Mouse (Mus musculus) lung, postnatal 4 days (tissue): ENCODE results near the gene Rbpj.
"Not testable (repeated sequence)": the region's sequence is repeated elsewhere in the genome, so short reads cannot be mapped to it uniquely, and the experiment has no call there.

Experiments
- DNase-seq, 2 experiments: peaks; one replicate each; pipeline ENCODE4 v3.0.0; 2021

Rbpj gene

DNA sequence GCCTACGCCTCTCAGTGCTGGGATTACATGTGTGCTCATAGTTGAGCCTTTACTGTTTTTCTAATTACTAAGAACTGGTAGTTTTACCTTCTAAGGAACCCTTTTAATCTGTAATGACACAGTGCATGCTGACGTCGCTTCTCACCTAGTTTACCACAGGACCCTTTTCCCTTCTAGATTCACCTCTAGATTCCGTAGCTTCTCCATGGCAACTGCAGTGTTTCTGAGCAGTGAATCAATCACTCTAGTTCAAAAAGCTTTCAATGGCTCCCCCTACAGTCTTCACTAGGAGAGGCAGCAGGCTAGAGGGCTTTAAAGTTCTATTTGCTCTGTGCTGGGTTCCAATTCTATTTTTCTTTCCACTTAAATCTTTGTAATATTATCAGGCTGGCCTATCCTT lies 128.3 kb downstream of the Rbpj start:
- peak in 1 of 2 experiments; percentile 49 for DNase-seq

DNA sequence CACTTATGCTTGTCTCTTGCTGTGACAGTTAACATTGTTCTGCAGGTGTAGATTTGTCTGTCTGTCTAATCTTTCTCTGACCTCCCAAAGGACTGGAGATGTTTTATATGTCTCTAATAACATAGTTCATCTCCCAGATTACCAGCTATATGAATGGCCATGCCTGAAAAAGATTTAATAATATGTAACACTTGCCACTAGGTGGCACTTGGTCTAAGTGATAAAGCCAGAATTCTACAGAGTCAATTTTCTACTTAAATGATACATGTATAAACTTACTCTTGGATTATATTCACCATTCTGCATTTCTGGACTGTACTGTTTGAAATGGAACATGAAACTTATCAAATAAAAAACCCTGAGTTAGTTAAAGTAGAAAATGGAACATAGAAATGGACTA lies 132.6 kb downstream of the Rbpj start:
- no peak for DNase-seq

DNA sequence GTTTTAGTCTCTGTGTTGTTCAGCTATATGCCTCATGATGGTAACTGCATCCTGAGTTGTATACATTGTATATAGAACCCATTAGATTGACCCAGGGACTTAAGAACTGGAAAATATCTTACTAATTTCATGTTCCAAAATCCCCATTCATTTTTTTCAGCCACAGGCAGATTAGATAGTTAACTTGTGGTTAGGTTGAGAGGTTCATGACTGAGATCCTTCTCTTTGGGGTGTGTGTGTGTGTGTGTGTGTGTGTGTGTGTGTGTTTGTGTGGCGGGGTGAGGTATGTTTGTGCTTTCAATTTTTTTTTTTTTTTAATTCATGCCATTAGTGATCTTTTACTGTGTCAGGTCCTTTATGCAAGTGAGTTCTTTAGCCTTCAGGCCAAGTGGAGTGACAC lies 133.2 kb downstream of the Rbpj start:
- DNase-seq: no peak

DNA sequence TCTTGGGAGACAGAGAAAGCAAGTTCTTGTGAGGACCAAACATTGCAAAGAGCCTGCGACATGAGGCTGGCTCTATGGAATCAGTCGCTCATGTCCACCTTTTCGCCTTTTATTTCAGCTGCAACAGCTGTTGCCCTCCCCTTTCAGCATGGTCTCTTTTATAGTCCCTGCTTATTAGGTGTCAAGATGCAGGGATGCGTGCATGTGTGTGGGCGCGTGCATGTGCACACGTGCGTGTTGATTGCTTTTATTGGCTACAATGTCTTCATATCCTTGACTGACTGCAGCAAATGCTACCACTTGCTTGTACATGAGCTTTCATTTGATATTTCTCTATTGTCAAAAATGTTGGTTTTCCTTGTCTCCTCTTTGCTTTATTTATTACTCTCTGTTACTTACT lies 136.2 kb downstream of the Rbpj start:
- DNase-seq: no peak

DNA sequence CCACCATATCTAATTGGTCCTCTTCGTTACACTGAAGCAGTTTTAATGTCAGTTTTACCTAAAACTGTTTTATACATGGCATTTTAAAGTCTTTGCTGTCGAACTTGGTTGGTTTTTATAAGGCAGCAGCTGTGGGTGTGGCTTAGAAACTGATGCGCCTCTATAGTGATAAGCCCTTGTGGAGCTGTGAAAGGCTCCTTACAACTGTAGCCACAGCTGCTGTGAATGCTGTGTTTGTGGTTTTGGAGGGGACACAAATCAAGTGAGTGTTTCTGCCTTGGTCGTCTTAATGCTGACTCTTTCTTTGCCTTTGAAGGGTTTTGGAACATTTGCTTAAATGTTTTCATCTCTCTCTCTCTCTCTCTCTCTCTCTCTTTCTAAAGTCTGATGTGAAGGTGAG lies 139.5 kb downstream of the Rbpj start:
- DNase-seq: no peak

DNA sequence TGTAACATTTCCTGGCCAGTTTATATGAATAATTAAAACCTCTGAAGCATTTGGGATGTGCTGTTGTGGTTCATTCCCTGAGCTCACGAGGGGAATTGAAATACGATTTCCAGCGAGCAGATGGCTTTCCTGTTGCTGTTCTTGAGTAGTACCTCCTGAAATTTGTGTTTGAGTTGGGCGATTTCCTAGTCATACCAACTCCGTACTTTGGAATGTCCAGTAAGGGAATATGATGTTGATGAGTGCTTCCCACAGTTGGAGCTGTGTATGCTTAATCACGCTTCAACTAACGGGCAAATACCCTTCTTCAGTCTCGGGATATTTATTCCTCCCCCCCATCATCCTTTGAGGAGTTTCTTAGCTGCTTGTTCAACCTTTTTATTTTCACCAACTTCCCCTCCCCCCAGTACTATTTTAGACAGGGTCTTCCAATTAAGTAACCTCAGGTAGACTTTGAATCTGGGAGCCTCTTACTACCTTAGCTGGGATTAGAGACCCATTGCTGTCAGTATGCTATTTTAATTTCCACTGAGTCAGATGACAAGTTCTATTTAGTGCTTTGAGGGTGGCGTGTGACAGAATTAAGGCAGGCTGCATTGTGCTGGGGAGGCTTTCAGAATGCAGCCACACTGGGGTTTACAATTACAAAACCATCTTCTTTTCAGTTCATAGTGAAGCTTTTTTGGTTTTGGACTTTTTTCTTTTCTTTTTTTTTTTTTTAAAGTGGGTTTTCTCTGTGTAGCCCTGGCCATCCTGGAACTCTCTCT lies 141.5 kb downstream of the Rbpj start:
- DNase-seq: no peak

DNA sequence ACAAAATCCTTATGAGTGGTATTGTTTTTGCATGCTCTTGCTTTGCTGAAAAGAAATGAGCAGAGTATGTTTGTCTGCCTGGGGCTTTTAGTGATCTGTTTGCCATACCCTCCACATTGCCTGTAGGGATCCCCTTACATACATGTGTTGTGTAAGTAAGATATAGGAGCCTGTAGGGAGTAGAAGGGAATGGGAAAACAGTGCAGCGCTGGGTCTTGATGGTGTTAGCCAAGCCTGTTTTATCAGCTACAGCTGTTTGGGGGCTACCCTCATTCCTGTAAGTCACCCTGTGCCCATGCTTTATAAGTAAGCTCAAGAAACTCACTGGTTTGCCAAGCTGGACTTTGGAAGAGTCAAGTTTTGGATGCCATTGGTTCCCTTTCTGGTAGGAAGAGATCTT lies 152.9 kb downstream of the Rbpj start:
- no peak for DNase-seq

DNA sequence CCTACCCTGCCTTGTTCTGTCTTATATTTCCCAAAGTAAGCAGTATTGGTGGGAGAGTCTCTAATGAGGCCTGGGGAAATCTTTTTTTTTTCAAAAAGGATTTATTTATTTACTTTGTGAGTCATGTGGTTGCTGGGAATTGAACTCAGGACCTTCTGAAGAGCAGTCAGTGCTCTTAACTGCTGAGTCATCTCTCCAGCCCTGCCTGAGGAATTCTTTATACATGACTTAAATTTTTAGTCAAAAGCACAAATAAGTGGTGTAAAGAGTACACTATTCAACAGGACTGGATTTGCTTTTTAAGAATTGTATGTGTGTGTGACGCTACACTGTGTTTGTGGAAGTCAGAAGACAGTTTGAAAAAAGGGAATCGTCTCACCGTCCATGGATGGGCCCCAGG lies 166.1 kb downstream of the Rbpj start:
- no peak for DNase-seq

DNA sequence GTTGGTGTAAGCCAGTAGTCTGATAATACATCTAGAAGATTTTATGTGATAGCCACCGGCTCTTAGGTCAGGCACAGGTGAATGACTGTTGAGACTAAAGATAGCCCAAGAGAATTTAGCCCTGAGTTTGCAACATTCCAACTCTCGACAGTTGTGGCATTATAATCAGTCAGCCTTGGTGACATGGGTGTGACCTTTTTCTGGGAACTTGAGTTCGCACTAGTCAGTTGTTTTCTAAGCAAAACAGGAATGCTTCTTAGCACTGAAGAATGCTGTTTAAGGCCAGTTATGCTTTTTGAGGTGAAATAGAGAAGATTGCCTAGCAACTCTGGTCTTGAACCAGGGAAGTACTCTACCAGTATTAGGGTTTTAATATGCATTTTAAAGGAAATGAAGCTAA lies 170.8 kb downstream of the Rbpj start:
- no peak for DNase-seq

DNA sequence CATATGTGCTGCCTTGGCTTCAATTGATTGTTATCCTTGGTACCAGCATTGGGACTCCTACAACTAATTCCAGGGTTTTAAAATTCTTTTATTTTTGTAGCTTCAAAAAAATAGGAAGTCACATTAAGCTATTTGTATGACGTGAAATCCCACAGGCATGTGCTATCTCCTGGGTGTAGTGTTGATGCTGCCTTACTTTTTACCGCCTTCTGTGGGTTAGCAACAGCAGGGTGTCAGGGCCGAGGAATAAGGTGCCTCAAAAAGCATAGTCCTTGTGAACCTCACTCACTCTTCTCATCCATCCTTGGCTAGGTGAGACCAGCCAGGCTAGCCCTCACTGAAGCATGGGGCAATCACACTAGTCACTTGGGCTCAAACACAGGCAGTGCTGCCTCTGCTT lies 171.3 kb downstream of the Rbpj start:
- no peak for DNase-seq

DNA sequence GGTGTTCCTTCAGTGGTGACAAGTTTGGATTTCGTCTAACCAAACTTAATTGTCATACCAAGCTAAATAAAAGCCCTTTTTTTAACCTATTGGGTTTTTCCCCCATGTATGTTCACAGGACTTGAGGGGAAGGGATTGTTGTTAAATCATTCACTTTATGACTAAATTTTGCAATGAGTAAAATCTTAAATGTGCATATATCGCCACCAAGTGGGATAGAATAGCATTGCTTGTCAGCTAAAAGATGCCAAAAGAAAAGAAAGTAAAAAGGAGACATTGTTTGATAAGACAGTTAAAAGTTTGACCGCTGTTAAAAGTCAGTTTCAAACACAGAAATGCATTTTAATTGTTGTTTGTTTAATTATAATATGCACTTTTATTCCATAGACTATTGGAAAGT lies 172.7 kb downstream of the Rbpj start:
- no peak for DNase-seq

DNA sequence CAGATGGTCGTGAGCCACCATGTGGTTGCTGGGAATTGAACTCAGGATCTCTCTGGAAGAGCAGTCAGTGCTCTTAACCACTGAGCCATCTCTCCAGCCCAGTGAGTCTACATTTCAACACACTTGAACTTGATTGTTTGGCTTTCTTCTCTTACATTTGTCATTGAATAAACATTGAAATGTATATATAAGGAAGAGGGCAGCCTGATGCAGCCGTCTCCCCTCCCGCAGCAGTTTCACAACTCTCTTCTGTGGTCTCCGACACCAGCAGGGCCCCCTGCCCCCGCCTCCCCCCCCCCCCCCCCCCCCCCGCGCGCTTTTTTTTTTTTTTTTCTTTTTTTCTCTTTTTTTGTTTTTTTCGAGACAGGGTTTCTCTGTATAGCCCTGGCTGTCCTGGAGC lies 180.7 kb downstream of the Rbpj start:
- no peak for DNase-seq

DNA sequence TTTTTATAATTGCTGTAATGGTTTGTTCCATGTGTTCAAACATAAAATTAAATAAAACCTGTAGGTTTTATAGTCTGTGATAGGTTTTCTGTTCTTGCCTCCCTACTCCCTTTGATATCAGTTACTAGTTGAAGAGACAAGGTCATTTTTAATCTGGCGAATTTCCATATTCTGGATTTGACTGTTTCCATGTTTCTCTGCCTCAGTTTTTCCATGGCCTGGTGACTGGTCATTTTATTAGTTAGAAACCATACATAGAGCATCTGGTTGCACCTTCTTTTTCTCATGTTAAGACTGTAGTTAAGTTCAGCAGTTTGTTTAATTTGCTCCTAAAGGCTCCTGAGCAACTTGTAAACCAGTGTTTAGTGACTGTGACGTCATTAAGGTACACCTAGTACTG lies 181.4 kb downstream of the Rbpj start:
- no peak for DNase-seq

DNA sequence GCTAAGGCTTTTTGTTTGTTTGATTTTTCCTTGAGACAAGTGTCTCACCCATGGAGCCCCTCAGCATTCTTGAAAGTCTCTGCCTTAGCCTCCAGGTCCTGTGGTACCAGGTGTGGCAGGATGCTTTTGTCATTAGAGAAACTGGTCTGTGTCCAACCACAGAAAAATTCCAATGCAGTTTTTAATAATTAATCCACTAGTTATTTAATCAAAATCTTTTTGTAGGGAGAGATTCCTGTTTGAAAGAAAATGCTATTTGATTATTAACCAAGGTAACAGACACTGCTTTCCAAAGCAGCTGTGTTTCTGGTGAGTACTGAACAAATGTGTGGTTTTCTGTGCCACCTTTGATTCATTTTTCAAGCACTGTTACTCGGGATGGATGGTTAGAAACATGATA lies 190.6 kb downstream of the Rbpj start:
- no peak for DNase-seq

DNA sequence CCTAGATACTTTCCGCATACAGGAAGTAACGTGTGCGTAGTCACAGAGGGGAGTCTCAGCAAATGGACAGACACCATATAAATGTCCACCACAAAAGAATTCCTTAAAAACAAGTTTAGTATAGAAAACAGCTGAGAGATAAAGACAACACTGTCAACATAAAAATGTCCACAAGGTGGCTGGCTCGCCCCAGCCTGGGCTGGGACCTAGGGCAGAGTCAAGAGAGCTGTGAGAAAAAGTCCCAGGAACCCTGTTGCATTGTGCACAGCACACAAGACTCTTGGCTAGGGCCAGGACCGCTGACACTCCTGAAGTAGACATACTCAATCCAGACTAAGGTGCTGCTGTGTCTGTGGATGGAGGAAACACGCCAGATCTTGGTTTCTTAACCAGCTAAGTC lies 192.0 kb downstream of the Rbpj start:
- DNase-seq: peak in 1 of 2 experiments; percentile 42

DNA sequence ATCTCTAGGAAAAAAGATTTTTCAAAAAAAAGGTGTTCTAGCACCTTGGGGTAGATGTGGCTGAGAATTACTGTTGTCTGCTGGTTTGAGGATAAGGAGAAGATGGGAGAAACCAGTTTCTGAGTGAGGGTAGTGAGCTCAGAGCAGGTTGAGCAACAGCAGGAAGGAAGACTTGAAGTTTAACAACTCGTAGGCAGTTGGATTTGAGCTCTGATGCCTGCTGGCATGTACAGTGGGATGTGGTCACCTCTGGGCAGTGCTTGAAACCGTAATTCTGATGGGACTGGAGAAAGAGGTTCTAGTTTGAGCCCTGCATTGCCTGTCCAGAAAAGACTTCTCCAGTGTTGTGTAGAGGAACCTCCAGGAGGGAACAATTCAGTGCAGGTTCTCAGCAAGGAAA lies 195.6 kb downstream of the Rbpj start:
- DNase-seq: no peak

DNA sequence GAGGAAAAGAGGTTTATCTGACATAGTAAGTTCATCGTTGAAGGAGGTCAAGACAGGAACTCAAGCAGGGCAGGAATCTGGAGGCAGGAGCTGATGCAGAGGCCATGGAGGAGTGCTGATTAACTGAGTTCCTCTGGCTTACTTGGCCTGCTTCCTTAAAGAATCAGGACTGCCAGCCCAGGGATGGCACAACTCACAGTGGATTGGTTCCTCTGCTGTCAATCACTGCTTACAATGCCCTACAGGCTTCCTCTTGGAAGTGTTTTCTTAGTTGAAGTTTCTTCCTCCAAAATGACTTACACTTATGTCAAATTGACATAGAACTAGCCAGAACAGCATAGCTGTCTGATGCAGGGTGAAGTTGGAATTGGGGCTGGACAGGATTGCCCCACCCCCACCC lies 196.5 kb downstream of the Rbpj start:
- DNase-seq: no peak

DNA sequence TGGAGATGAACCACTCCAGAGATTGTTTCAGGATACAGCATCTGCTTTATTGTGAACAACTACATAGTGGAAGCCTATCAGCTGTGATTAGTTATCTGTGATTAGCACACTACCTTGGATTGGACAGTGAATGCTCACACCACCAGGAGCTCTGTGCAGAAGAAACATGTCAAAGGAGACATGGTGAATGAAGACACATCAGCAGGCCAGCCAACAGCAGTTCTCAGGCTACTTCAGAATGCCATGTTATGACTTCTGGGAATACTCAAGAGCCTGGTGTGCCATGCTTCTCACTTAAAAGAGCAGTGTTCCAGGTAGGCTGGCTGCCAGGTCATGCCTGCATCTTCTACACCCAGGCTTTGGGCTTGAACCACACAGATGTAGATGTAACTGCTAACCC lies 197.7 kb downstream of the Rbpj start:
- no peak for DNase-seq

DNA sequence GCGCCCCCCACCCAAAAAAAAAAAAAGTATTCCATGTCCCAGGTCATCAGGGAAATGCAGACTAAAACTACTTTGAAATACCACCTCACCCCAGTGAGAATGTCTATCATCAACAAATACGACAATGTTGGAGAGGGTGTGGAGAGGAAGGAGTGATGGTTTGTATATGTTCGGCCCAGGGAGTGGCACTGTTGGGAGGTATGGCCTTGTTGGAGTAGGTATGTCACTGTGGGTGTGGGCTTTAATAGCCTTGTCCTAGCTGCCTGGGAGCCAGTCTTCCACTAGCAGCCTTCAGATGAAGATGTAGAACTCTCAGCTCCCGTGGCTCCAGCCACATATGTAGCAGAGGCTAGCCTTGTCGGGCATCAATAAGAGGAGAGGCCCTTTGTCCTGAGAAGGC lies 202.1 kb downstream of the Rbpj start:
- DNase-seq: no peak

DNA sequence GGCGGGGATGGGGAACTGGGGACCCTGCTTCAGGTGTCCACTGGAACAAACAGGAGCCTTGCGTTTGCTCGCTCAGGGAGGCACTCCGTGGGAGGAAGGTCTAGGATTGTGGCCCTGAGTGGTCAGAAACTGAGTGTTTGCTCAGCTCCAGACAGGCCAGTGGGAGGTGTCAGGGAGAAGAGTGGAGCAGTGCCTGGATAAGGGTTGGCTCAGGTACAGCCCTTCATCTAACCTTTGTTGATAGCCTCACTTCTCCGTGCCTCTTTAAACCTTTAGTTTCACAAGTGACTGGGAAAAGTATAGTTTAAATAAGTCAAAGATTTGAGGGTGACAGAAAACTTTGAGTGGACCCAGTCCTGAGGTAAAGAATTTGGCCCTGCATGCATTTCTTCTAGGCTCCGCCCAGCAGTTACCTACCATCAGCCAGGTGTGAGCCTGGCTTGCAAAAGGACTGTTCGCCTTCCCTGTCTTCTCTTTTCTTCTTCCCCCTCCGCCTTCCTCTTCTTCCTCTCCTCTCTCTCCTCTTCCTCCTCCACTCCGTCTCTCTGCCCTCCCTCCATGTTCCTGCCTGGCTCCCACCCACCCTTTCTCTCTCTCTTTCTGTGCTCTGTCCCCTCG lies 204.5 kb downstream of the Rbpj start:
- DNase-seq: peak; percentile 18 to 38

DNA sequence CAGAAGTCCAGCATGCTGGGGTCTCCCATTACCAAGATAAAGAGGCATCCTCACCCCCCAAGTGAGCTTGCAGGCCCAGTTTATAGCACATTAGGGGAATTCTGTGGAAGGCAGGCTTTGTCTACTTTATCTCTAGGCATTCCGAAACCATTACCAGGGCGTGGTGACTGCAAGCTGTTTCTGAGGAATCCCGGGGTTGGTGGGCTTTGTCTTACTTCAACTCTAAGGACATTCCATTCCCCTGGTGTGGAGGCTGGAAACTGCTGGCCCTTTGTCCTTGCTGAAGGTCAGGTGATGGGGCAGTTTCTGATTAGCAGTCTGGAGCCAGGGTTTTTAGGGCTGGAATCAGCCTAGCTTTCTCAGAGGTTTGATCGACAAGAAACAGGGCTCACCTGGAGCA lies 205.6 kb downstream of the Rbpj start:
- no peak for DNase-seq

DNA sequence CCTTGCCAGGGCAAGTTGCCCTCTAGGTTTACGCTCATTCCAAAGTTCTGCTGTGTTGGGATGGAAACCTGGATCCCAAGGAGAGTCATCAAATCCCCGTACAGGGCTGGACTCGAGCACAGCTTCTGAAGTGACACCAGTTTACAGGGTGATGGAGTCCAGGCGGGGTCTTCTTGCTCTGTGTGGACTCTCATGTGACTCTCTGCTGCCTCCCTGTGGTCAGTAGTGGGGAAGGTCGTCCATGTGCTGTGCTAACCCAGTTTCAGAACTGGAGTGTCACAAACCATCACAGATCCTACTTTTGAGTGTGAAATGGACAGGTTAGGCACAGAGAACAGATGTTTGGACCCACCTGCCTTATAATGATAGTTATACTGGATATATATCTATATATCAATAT lies 206.4 kb downstream of the Rbpj start:
- DNase-seq: peak; percentile 69 to 80

DNA sequence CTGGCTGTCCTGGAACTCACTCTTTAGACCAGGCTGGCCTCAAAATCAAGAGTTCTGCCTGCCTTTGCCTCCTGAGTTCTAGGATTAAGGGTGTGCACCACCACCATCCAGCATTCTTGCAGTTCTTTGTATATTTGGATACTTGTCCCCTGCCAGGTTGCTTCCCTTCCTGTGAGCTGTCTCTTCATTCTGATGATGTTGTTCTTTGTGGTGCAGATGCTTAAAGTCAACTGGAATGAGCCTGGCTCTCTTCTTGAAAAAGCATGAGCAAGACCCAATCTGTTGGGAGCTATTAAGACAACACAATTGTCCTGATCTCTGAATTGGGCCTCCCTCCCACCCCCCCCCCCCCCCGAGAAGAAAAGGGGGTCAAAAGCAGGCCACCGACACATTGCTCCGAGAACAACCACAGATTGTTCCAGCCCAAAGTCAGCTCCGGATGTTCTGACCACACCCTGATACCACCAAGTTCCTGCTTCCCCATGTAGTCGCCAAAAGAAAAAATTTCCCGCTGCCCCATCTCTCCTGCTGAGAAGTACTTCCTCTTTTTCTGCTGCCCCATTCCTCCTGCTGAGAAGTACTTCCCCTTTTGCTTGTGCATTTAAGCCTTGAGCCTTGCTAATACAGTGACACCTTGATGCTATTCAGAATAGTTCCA lies 207.7 kb downstream of the Rbpj start:
- not testable (repeated sequence) for DNase-seq

DNA sequence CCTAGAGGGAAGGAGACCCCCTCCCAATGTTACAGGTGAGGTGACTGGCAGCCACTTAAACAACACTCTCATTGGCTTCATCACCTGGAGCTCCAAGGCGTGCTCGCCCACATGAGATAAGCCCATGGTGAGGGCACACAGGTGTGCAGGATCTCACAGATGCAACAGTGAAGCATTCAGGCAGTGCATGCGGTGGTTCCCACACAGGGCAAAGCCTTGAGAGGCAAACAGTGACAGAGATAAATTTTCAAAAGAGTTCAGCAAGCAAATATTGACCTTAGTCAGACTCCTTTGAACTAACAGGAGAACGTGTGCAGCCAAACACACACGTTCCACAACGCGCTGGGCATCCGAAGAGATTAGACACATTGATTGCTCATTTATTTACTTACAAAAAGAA lies 210.7 kb downstream of the Rbpj start:
- DNase-seq: no peak
